Mouse (Mus musculus): ENCODE results near the gene Wee2.

DNA sequence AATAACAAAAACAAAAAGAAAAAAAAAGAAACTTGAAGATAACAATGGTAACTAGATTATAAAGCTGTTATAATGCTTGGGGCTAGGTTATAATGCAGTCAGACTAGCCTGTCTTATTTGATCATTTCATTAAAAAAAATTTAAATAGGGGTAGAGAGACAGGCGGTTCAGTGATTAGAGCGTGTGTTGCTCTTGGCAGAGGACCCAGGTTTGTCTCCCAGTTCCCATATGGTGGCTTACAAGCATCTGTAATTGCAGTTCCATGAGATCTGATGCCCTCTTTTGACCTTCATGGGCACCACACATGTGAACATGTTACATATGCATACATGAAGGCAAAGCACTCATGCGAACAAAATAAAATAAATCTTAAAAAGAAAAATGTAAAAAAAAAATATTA is 2.4 kb downstream of the Wee2 start:
- TF ChIP-seq POLR2A (IDR thresholded peaks at IDR 0.05; ENCODE audit: insufficient read depth, low read depth, low read length) (no peak), CTCF (IDR thresholded peaks at IDR 0.05) (no peak), EP300 (IDR thresholded peaks at IDR 0.05; ENCODE audit: insufficient read depth, low read depth, low read length) (no peak)
